Mouse (Mus musculus): ENCODE measurements around the gene Hivep3. TPM values are rescaled to one million over a fixed set of nuclear protein-coding genes. Genes with fewer than 3 reads are reported as not detected.
A peak's percentile ranks its signal among the peaks of the same experiment; 100 is the strongest.

The Hivep3 gene
- total and polyA plus RNA-seq, 3 experiments = 4.3 to 12.9 (median 8.3) TPM

GRCm38 (mm10) chr4:119760820-119761219 is 27.2 kb downstream of the Hivep3 start:
- no peak for DNase-seq

DNA sequence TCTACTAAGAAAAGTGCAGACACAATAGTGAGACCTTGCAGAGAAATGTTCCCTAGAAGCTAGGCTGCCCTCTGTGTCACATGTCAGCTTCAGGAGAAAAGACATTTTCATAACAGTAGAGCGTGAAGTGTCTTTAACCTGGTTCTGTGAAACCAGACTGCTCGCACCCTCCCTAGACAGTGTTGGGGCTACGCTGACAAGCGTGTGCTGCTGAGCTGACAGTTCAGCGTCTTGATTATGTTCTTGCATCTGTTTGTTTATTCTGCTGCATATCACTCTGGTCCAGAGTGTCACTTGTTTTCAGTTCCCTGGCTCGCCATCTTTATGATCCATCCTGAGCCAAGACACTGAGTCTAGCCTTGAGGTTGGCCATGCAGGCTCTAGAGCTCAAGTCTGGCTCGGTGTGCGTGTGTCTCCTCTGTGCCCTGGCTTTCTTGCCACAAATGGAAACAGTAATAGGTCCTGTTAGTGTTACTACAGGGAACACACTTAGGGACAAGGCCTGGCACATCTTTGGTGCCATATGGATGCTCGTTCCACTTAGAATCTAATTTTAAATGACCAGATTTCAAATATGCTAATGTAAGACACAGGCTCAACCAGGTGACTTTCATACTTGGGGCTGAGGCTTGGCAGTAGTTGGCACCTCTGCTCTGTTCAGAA is 28.0 kb downstream of the Hivep3 start:
- DNase-seq = no peak

- DNase-seq = no peak
Measured at GRCm38 (mm10) chr4:119762171-119762570, 28.6 kb downstream of the Hivep3 start.

- no peak for DNase-seq
Measured at GRCm38 (mm10) chr4:119768046-119768445, 34.5 kb downstream of the Hivep3 start.

- DNase-seq = no peak
Measured at GRCm38 (mm10) chr4:119775913-119776312, 42.3 kb downstream of the Hivep3 start.

GRCm38 (mm10) chr4:119777146-119777545 is 43.6 kb downstream of the Hivep3 start:
- DNase-seq = no peak

DNA sequence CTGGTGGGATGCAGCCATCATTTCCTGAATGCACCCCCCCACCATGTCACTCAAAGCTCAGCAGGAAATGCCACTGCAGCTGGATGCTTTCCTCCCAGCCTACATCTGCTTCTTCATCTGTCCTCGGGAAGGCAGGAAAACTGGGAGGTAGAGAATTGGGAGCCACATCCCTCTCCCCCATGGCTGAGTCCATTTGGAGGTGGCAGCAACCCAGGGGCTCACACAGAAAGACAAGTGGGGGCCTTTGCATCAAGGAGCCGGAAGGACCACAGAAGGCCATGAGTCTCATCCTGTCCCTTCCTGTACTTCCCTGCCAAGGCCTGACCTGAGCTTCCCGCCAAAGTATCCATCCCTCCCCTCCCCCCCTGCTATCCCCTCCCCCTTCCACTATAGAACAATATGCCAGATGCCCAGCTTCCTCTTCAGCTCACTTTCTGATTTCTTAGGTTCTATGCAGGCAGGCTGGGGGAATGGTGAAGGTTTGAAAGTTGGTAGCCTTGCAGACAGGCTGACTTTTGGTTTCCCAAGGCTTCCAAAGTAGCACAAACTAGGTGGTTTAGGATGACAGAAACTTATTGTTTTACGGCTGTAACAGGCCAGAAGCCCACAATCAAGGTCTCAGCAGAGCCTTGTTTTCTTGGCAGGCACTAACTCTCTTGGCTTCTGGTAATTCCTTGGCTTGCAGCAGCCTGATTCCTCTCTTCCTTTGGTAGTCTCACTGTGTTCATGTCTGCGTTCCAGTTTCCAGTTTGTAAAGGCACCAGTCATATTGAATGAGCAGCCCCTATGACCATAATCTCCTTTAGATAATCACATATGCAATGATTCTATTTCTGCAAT is 46.2 kb downstream of the Hivep3 start:
- DNase-seq = peak; percentile 46

GRCm38 (mm10) chr4:119780881-119781280 is 47.3 kb downstream of the Hivep3 start:
- DNase-seq = peak; percentile 81

DNA sequence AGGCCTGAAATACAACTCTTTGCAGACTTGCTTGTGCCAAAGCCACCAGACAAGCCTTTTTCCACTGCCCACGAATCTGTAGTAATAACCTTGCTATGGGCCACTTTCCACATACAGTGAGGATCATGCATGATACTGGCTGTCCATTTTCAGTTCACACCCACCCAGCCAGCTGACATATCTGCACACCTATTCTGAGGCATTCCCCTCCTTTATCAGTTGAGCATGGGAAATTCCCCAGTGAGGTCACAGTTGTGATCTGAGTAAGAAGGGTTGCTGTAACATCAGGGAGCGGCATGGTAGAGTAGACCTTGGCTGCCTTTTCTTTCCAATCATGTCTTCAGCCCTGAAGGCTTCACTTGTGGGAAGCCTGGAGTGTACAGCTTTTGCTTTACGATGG is 51.4 kb downstream of the Hivep3 start:
- peak; percentile 10 for DNase-seq

DNA sequence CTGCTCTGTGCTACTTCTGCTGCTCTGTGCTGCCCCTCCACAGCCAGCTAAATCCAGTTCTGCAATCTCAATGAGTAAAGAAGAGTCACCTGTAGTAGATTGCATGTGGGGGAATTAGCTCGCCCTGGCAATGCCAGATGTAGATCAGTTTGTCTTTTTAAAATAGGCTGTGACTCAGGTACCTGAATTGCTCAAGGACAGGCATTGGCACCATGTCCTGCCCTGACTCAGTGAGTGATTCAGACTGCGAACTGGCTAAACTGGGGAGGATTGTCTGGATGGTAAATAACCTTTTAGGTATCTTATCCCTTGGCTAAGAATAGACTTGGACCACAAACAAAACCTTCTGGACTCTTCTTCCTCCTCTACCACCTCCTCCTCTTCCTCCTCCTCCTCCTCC is 52.7 kb downstream of the Hivep3 start:
- peak; percentile 88 for DNase-seq

GRCm38 (mm10) chr4:119786721-119787120 is 53.1 kb downstream of the Hivep3 start:
- DNase-seq = no peak

DNA sequence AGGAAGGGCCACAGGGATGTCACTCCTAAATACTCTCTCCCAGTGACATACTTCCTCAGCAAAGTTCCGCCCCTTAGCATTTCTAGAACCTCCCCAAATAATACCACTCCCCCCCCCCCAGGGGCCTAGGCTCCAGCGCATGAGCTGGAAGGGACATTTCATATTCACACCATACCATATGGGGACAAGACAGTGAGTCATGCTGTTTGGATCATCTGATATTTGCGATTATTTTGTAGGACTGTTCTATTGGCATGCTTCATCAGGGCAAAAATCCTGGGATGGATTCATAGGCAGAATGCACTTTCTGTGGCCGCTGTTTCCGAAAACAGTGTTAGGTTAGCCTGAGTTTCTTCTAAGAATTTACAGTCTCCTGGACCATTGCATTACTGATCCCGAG is 55.2 kb downstream of the Hivep3 start:
- no peak for DNase-seq

DNA sequence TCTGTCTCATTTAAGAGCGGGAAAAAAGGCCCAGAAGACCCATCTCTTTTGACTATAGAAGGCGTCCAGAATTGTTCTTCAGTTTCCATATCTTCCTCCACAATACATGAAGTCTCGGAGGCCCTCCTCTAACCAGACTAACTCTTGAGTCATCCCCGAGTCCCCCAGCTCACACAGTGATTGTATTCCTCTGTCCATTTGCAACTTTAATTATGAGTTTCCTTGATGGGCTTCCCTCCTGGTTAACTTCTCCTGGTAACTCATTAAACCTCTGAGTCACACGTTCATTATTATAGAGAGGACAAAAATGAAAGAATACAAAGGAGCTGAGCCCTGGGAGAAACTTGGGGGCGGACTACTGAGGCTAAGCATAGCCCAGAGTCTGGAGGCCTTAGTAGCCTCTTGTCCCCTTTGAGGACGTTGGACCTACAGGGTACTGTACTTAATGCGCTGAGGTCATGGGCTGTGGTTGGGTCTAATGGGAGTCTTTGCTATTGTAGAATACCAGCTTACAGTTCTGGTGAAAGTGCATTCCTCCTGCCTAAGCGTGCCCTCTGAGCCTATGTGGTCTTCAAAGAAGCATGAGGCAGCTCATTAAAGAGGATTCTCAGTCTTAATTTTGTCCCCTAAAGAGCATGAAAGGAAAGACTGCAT is 56.0 kb downstream of the Hivep3 start:
- no peak for DNase-seq

DNA sequence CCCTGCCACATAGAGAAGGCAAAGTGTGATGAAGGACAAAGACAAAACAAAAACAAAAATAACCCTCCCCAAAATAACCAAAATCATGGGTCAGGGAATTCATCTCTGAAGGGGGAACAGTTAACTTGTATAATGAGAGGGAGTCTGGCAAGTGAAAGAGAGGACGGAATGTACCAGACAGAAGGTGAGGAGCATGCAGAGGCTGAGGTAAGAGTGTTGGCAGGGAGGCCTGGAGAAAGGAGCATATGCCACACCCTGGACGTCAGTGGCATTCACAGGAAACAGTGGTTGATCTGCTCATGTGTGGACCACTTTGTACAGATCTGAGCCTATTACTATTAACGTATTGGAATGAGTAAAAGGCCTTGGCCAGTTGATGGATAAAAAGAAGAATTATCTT is 65.3 kb downstream of the Hivep3 start:
- no peak for DNase-seq

DNA sequence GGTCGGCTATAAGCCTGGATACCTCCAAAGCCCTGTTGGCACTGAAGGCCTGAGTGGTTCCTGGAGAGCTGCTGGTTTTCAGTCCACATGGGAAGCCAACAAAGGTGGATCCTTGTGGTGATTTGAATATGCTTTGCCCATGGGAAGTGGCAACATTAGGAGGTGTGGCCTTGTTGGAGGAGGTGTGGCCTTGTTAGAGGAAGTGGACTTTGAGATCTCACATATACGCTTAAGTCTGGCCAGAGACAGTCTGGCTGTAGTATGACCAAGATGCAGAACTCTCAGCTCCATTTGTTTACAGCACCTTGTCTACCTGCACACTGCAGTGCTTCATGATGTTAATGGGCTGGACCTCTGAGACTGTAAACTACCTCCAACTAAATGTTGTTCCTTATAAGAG is 73.0 kb downstream of the Hivep3 start:
- DNase-seq = no peak

DNA sequence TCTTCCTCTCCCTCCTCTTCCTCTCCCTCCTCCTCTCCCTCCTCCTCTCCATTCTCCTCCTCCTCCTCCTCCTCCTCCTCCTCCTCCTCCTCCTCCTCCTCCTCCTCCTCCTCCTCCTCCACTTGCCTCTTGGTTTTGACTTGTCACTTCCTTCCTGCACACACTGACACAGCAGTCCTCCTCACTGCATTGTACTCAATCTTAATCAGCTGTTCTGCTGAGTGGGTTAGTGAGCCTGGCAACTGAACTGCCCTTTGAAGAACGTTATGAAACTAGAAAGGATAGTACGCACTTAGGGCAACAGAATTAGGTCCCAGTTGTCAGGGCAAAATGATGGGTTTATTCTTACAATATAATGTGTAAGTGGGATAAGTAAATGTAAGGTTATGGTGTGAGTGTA is 73.8 kb downstream of the Hivep3 start:
- DNase-seq = no peak

- DNase-seq = peak; percentile 38
Measured at GRCm38 (mm10) chr4:119809245-119809644, 75.7 kb downstream of the Hivep3 start.

GRCm38 (mm10) chr4:119812775-119813174 is 79.2 kb downstream of the Hivep3 start:
- peak; percentile 24 for DNase-seq

GRCm38 (mm10) chr4:119813500-119814184 is 80.1 kb downstream of the Hivep3 start:
- no peak for DNase-seq

GRCm38 (mm10) chr4:119814185-119815132 is 80.9 kb downstream of the Hivep3 start:
- peak; percentile 38 for DNase-seq

GRCm38 (mm10) chr4:119815133-119815792 is 81.7 kb downstream of the Hivep3 start:
- no peak for DNase-seq

Measured in adrenal gland, adult 2 months (tissue).